Comparison of ENCODE assay signal across 9 mouse cellular contexts in genomic region chr10:22148441-22149072, GRCm38 (mm10). TPM values are rescaled to one million over a fixed set of nuclear protein-coding genes. Genes with fewer than 3 reads are reported as not detected.
DNase-seq lines count a peak whose midpoint lies in the region; ATAC-seq and TF ChIP-seq lines count a peak whose summit lies in the region.
"Had no signal": no experiment of that assay in that cellular context is flagged by ENCODE, and none has a peak within 500 bp of the region (broad histone marks: within the 10 kb centered on the region; RNA-seq: fewer than 3 reads in every experiment).

No protein-coding gene starts in this region.

- peaks cover 12% of the 10 kb centered on the region for H3K27me3 ChIP-seq in ES-Bruce4 (ENCODE audit: control insufficient read depth, insufficient read depth, low read length, poor library complexity, severe bottlenecking)
- H3K27me3 ChIP-seq in forebrain, embryonic 14.5 days (replicated peaks; ENCODE audit: control insufficient read depth, insufficient read depth, low read length) = peaks cover 15% of the 10 kb centered on the region
- peaks cover 16% of the 10 kb centered on the region for H3K27me3 ChIP-seq in hindbrain, embryonic 11.5 days (ENCODE audit: control insufficient read depth, insufficient read depth, low read length)
- peaks cover 29% of the 10 kb centered on the region for H3K27me3 ChIP-seq in limb, embryonic 13.5 days
- H3K27me3 ChIP-seq in midbrain, embryonic 13.5 days = peaks cover 40% of the 10 kb centered on the region
- H3K27me3 ChIP-seq in splenic B cell, adult 2 months (ENCODE audit: control insufficient read depth, insufficient read depth, low read length, poor library complexity, severe bottlenecking) = no peaks in the 10 kb centered on the region

- peak; percentile 42 to 52 for DNase-seq in adrenal gland, postnatal 4 days (ENCODE audit: low spot score in 2 of 2)
- DNase-seq in forebrain, embryonic 14.5 days (ENCODE audit: low spot score) = peak; percentile 65
- DNase-seq in hindbrain, embryonic 11.5 days (ENCODE audit: low spot score) = peak; percentile 84
- peak; percentile 85 for DNase-seq in splenic B cell, adult 2 months (ENCODE audit: low read depth, low spot score)
- no peak for DNase-seq in adipocyte (ENCODE audit: low spot score)

- no peaks in the 10 kb centered on the region for H3K9me3 ChIP-seq in ES-Bruce4 (replicated peaks; ENCODE audit: control insufficient read depth, insufficient read depth, low read length, poor library complexity, severe bottlenecking)
- H3K9me3 ChIP-seq in forebrain, embryonic 14.5 days (replicated peaks; ENCODE audit: control insufficient read depth, low read length) = no peaks in the 10 kb centered on the region
- no peaks in the 10 kb centered on the region for H3K9me3 ChIP-seq in hindbrain, embryonic 11.5 days (ENCODE audit: control insufficient read depth, low read length)
- H3K9me3 ChIP-seq in limb, embryonic 13.5 days = no peaks in the 10 kb centered on the region
- H3K9me3 ChIP-seq in midbrain, embryonic 13.5 days = no peaks in the 10 kb centered on the region

- peak overlapping the region; percentile 92 for H3K4me2 ChIP-seq in forebrain, embryonic 14.5 days (ENCODE audit: low read length)
- peak overlapping the region; percentile 94 for H3K4me2 ChIP-seq in hindbrain, embryonic 11.5 days (replicated peaks; ENCODE audit: low read depth, low read length)
- peak overlapping the region; percentile 96 for H3K4me2 ChIP-seq in limb, embryonic 13.5 days (replicated peaks)
- peak overlapping the region; percentile 76 for H3K4me2 ChIP-seq in midbrain, embryonic 13.5 days (replicated peaks)

- H3K36me3 ChIP-seq in ES-Bruce4 (ENCODE audit: control insufficient read depth, insufficient read depth, low read length, poor library complexity, severe bottlenecking) = no peaks in the 10 kb centered on the region
- no peaks in the 10 kb centered on the region for H3K36me3 ChIP-seq in forebrain, embryonic 14.5 days (ENCODE audit: control insufficient read depth, insufficient read depth, low read length)
- no peaks in the 10 kb centered on the region for H3K36me3 ChIP-seq in hindbrain, embryonic 11.5 days (ENCODE audit: control insufficient read depth, insufficient read depth, low read length)
- H3K36me3 ChIP-seq in limb, embryonic 13.5 days = 0 out of 2 replicates have a peak, but pooled peaks cover 3% of the 10 kb centered on the region
- H3K36me3 ChIP-seq in midbrain, embryonic 13.5 days = no peaks in the 10 kb centered on the region
- H3K36me3 ChIP-seq in splenic B cell, adult 2 months (ENCODE audit: control insufficient read depth, insufficient read depth, low read length, poor library complexity, severe bottlenecking) = no peaks in the 10 kb centered on the region

- ATAC-seq in forebrain, embryonic 14.5 days = peak; percentile 74
- ATAC-seq in hindbrain, embryonic 11.5 days (ENCODE audit: low FRiP score) = peak; percentile 81
- peak; percentile 89 for ATAC-seq in limb, embryonic 13.5 days (ENCODE audit: low FRiP score, low read depth)
- ATAC-seq in midbrain, embryonic 13.5 days = peak; percentile 91

- under 1% methylated on average over 47 of the region's 50 CpGs for WGBS in forebrain, embryonic 14.5 days
- under 1% methylated on average over 45 of the region's 50 CpGs for WGBS in hindbrain, embryonic 11.5 days
- WGBS in limb, embryonic 13.5 days = under 1% methylated on average over 46 of the region's 50 CpGs
- WGBS in midbrain, embryonic 13.5 days = under 1% methylated on average over 48 of the region's 50 CpGs

- no peaks in the 10 kb centered on the region for H3K4me1 ChIP-seq in ES-Bruce4 (ENCODE audit: control insufficient read depth, insufficient read depth, low read length)
- no peaks in the 10 kb centered on the region for H3K4me1 ChIP-seq in forebrain, embryonic 14.5 days (ENCODE audit: control insufficient read depth, insufficient read depth, low read length)
- peaks cover 7% of the 10 kb centered on the region for H3K4me1 ChIP-seq in hindbrain, embryonic 11.5 days (replicated peaks; ENCODE audit: control insufficient read depth, insufficient read depth, low read length)
- peaks cover 22% of the 10 kb centered on the region for H3K4me1 ChIP-seq in limb, embryonic 13.5 days
- peaks cover 31% of the 10 kb centered on the region for H3K4me1 ChIP-seq in midbrain, embryonic 13.5 days (replicated peaks)

- peak overlapping the region; percentile 86 for H3K9ac ChIP-seq in ES-Bruce4 (ENCODE audit: low read depth, poor library complexity, severe bottlenecking)
- peak overlapping the region; percentile 64 for H3K9ac ChIP-seq in forebrain, embryonic 14.5 days (ENCODE audit: low read length)
- peak overlapping the region; percentile 77 for H3K9ac ChIP-seq in hindbrain, embryonic 11.5 days (ENCODE audit: low read depth, low read length)
- H3K9ac ChIP-seq in limb, embryonic 13.5 days = peak overlapping the region; percentile 81
- peak overlapping the region; percentile 71 for H3K9ac ChIP-seq in midbrain, embryonic 13.5 days (replicated peaks)

- peak; percentile 49 for TF ChIP-seq CTCF in ES-Bruce4 (IDR thresholded peaks at IDR 0.05; ENCODE audit: low read depth, low read length)

- TF ChIP-seq POLR2A in ES-Bruce4 (IDR thresholded peaks at IDR 0.05; ENCODE audit: insufficient read depth, low read length) = no peak

- H3K27ac ChIP-seq in ES-Bruce4 (ENCODE audit: insufficient read depth, low read length) = peak overlapping the region; percentile 39; the same call in 1 of the 2 replicates
- H3K27ac ChIP-seq in forebrain, embryonic 14.5 days (ENCODE audit: low read depth, low read length) = no peak overlapping the region
- H3K27ac ChIP-seq in hindbrain, embryonic 11.5 days (ENCODE audit: low read depth, low read length) = 0 out of 2 replicates have a peak overlapping the region, but pooled peaks have one; percentile 36
- 0 out of 2 replicates have a peak overlapping the region, but pooled peaks have one; percentile 55 for H3K27ac ChIP-seq in limb, embryonic 13.5 days
- H3K27ac ChIP-seq in midbrain, embryonic 13.5 days = no peak overlapping the region

- peak overlapping the region; percentile 83 for H3K4me3 ChIP-seq in ES-Bruce4 (ENCODE audit: low read depth, low read length)
- peak overlapping the region; percentile 53 for H3K4me3 ChIP-seq in forebrain, embryonic 14.5 days (ENCODE audit: low read depth, low read length)
- peak overlapping the region; percentile 65 for H3K4me3 ChIP-seq in hindbrain, embryonic 11.5 days (ENCODE audit: low read depth, low read length)
- H3K4me3 ChIP-seq in limb, embryonic 13.5 days = peak overlapping the region; percentile 66
- peak overlapping the region; percentile 56 for H3K4me3 ChIP-seq in midbrain, embryonic 13.5 days (replicated peaks)

- 0 out of 2 replicates have a peak, but pooled peaks have one; percentile 1 for TF ChIP-seq EP300 in ES-Bruce4 (IDR thresholded peaks at IDR 0.05; ENCODE audit: insufficient read depth, low read depth, low read length)

RNA-seq across cellular contexts. Expression of gene E030030I06Rik, which starts 0.5 kb away (rescaled TPM):
- polyA plus RNA-seq in ES-Bruce4 (2011; ENCODE audit: insufficient read depth, insufficient read length, low read depth, missing spikeins) = 6.7 and 9.4 TPM in 2 replicates
- total RNA-seq in adrenal gland, postnatal 4 days (2021) = 1 to 10 TPM; 9.7 to 9.9 TPM
- 5.0 and 6.5 TPM in 2 replicates for polyA plus RNA-seq in forebrain, embryonic 14.5 days (2014; fragmentation: Nextera tagmentation; extraction: Ambion mirVana)
- 15.1 and 16.6 TPM in 2 replicates for polyA plus RNA-seq in hindbrain, embryonic 11.5 days (2014; fragmentation: Nextera tagmentation; extraction: Ambion mirVana)
- 18.1 and 18.9 TPM in 2 replicates for polyA plus RNA-seq in limb, embryonic 13.5 days (2015; fragmentation: Nextera tagmentation; extraction: Ambion mirVana)
- 8.6 and 9.6 TPM in 2 replicates for polyA plus RNA-seq in midbrain, embryonic 13.5 days (2015; fragmentation: Nextera tagmentation; extraction: Ambion mirVana)
- total RNA-seq: layer of hippocampus, postnatal 36 days had no signal

RNA-seq across cellular contexts. Expression of gene Raet1e, which starts 9.8 kb away (rescaled TPM):
- 10.7 and 12.3 TPM in 2 replicates for polyA plus RNA-seq in ES-Bruce4 (2011; ENCODE audit: insufficient read depth, insufficient read length, low read depth, missing spikeins)
- 1 to 10 TPM; 2.7 to 3.2 TPM for total RNA-seq in adrenal gland, postnatal 4 days (2021)
- 0.42 and 1.7 TPM in 2 replicates for polyA plus RNA-seq in forebrain, embryonic 14.5 days (2014; fragmentation: Nextera tagmentation; extraction: Ambion mirVana)
- 10.7 and 11.7 TPM in 2 replicates for polyA plus RNA-seq in hindbrain, embryonic 11.5 days (2014; fragmentation: Nextera tagmentation; extraction: Ambion mirVana)
- 12.0 and 13.0 TPM in 2 replicates for polyA plus RNA-seq in limb, embryonic 13.5 days (2015; fragmentation: Nextera tagmentation; extraction: Ambion mirVana)
- polyA plus RNA-seq in midbrain, embryonic 13.5 days (2015; fragmentation: Nextera tagmentation; extraction: Ambion mirVana) = 2.3 and 2.7 TPM in 2 replicates
- total RNA-seq: layer of hippocampus, postnatal 36 days had no signal

RNA-seq across cellular contexts. Expression of gene H60b, which starts 9.8 kb away (rescaled TPM):
- not detected in 2 replicates for polyA plus RNA-seq in ES-Bruce4 (2011; ENCODE audit: insufficient read depth, insufficient read length, low read depth, missing spikeins)
- total RNA-seq in adrenal gland, postnatal 4 days (2021) = under 1 TPM; 0.48 to 0.59 TPM
- polyA plus RNA-seq in forebrain, embryonic 14.5 days (2014; fragmentation: Nextera tagmentation; extraction: Ambion mirVana) = 0.32 TPM in 1 of 2 replicates, not detected in the other
- polyA plus RNA-seq in hindbrain, embryonic 11.5 days (2014; fragmentation: Nextera tagmentation; extraction: Ambion mirVana) = 1.7 and 2.9 TPM in 2 replicates
- polyA plus RNA-seq in limb, embryonic 13.5 days (2015; fragmentation: Nextera tagmentation; extraction: Ambion mirVana) = 0.62 and 0.70 TPM in 2 replicates
- 1.4 and 1.5 TPM in 2 replicates for polyA plus RNA-seq in midbrain, embryonic 13.5 days (2015; fragmentation: Nextera tagmentation; extraction: Ambion mirVana)
- total RNA-seq: layer of hippocampus, postnatal 36 days had no signal

Comparison
In these comparisons a context has a peak if more than half of its experiments do, and no peak if none do; other contexts are left out.
1. H3K27ac ChIP-seq: peak in ES-Bruce4 (single experiment), hindbrain, embryonic 11.5 days (single experiment) and limb, embryonic 13.5 days (single experiment); none in forebrain, embryonic 14.5 days (single experiment) and midbrain, embryonic 13.5 days (single experiment).
2. Peak in every context shown above with its lines, with median percentiles within 50 percentile points of each other: H3K4me3 ChIP-seq, H3K9ac ChIP-seq, ATAC-seq and H3K4me2 ChIP-seq.